Mouse (Mus musculus): ENCODE data around the gene Gpx3. TPM values are rescaled to one million over a fixed set of nuclear protein-coding genes. Genes with fewer than 3 reads are reported as not detected.
"Not testable (repeated sequence)": the region's sequence is repeated elsewhere in the genome, so short reads cannot be mapped to it uniquely, and the experiment has no call there.

The Gpx3 gene
- polyA plus RNA-seq, 1 experiment from 2014 or later: 144 TPM

DNA sequence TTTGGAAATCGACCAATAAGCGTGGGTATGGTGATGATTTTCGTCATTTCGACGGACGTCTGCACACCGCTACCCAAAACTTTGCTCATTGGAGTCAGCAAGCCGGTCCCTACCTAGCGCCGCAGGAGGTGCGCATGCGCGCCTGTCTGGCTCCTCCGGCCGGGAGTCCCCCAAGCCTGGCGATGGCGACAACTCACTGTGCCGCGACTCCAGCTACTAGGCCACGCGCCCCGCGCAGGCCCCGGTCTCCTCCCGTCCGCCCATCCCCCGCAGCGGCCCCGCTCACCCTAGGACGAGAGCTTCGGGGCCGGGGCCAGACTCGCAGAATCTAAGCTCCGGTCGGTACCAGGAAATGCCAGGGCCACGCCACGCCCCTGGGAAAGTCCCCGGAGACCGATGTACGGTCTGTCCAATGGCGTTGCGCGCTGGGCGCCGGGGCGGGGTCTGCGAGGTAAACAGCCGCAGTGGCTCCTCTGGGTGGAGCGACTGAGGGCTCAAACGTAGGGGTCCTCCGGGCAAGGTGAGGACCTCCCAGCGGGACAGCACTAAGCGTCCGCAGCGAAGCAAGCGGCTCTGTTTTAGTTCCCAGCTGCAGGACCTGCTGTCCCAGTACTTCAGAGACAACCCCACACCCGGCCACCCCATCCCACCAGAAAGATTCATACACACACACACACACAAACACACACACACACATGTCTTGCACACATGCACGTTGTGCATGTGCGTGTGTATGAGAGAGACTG is 53.7 kb downstream of the Gpx3 start:
- H3K4me2 ChIP-seq: peak overlapping the region; percentile 70
- peak overlapping the region; percentile 79 for H3K4me3 ChIP-seq (ENCODE audit: low read depth, low read length)
- ATAC-seq (ENCODE audit: insufficient read depth) (peak; percentile 99), DNase-seq (peak; percentile 98)
- TF ChIP-seq CTCF (IDR thresholded peaks at IDR 0.05; ENCODE audit: low read depth): no peak
- peak overlapping the region; percentile 72 for H3K9ac ChIP-seq
- H3K27ac ChIP-seq (ENCODE audit: low read depth): peak overlapping the region; percentile 86
- no peaks in the 10 kb centered on the region for H3K9me3 ChIP-seq (ENCODE audit: low read depth, low read length)
- no peaks in the 10 kb centered on the region for H3K4me1 ChIP-seq (ENCODE audit: insufficient read depth)
- under 1% methylated on average over 59 of the region's 59 CpGs for WGBS
- no peaks in the 10 kb centered on the region for H3K36me3 ChIP-seq (ENCODE audit: insufficient read depth)
- no peaks in the 10 kb centered on the region for H3K27me3 ChIP-seq (ENCODE audit: insufficient read depth, low read length)

DNA sequence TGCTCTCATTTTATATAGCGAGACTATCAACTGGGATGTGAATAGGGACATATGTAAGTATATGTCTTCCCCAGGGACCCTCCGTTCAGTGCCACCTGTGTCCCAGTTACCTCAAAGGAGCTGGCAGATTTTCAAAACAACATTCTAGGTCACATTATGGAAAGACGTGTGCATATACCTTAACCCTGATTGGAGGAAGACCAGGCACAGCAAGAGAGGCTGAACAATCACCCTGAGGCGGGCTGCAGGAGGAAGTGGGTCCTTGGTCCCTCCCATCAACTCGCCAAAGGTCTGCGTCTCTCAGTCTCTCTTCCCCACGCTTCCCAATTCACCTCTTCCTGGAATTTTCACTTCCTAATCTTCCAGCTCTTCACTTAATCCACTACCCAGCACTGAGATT is 54.7 kb downstream of the Gpx3 start:
- no peak overlapping the region for H3K9ac ChIP-seq
- H3K36me3 ChIP-seq (ENCODE audit: insufficient read depth): no peaks in the 10 kb centered on the region
- no peaks in the 10 kb centered on the region for H3K27me3 ChIP-seq (ENCODE audit: insufficient read depth, low read length)
- H3K9me3 ChIP-seq (ENCODE audit: low read depth, low read length): no peaks in the 10 kb centered on the region
- TF ChIP-seq CTCF (IDR thresholded peaks at IDR 0.05; ENCODE audit: low read depth): no peak
- no peak overlapping the region for H3K27ac ChIP-seq (ENCODE audit: low read depth)
- DNase-seq (no peak), ATAC-seq (ENCODE audit: insufficient read depth) (no peak)
- H3K4me1 ChIP-seq (ENCODE audit: insufficient read depth): no peaks in the 10 kb centered on the region
- H3K4me2 ChIP-seq: no peak overlapping the region
- H3K4me3 ChIP-seq (ENCODE audit: low read depth, low read length): no peak overlapping the region
- 56% methylated on average over 7 of the region's 7 CpGs for WGBS

DNA sequence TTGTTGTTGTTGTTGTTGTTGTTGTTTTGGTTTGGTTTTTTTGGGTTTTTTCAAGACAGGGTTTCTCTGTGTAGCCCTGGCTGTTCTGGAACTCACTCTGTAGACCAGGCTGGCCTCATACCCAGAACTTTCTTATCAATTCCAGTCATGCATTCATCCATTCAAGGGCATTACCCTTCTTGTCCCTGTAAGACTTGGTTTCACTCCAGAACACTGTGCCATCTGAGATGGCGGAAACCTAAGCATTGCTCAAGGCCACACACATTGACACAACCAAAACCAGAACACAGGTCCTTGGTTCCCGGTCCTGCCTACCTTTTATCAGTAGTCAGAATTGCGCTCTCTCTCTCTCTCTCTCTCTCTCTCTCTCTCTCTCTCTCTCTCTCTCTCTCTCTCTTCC is 55.5 kb downstream of the Gpx3 start:
- H3K4me1 ChIP-seq (ENCODE audit: insufficient read depth); DNase-seq; H3K4me2 ChIP-seq; H3K9me3 ChIP-seq (ENCODE audit: low read depth, low read length); H3K27me3 ChIP-seq (ENCODE audit: insufficient read depth, low read length); ATAC-seq (ENCODE audit: insufficient read depth); H3K36me3 ChIP-seq (ENCODE audit: insufficient read depth); H3K4me3 ChIP-seq (ENCODE audit: low read depth, low read length); H3K27ac ChIP-seq (ENCODE audit: low read depth); H3K9ac ChIP-seq: not testable (repeated sequence)
- 74% methylated on average over 3 of the region's 3 CpGs for WGBS

DNA sequence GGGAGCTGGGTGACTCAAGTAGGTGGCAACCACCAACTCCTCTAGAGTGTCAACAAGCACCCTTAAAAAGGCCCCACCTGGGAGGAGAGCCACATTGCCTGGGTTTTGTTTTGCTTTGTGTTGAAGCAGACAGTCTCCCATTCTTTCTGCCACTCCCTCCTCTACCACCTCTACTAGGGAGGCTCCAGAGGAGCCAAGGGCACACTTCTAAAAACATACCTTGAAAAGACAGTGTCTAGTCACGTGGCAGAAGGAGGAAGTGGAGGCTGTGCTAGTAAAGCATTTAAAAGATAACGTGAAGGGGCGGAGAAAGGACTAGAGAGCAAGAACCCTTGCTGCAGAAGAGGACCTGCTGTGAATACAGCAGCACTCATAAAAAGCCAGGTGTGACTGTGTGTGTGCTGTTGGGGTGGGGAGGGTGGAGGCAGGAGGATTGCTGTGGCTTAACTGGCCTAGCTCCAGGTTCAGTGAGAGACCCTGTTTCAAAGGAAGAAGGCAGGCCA is 56.4 kb downstream of the Gpx3 start:
- Histone ChIP-seq H3K36me3 (ENCODE audit: insufficient read depth) (no peaks in the 10 kb centered on the region), H3K4me2 (no peak overlapping the region), H3K27me3 (ENCODE audit: insufficient read depth, low read length) (no peaks in the 10 kb centered on the region), H3K9ac (no peak overlapping the region), H3K27ac (ENCODE audit: low read depth) (no peak overlapping the region), H3K4me3 (ENCODE audit: low read depth, low read length) (no peak overlapping the region), H3K4me1 (ENCODE audit: insufficient read depth) (no peaks in the 10 kb centered on the region; the same call in 1 of the 2 replicates), H3K9me3 (ENCODE audit: low read depth, low read length) (no peaks in the 10 kb centered on the region)
- no peak for DNase-seq
- TF ChIP-seq CTCF (IDR thresholded peaks at IDR 0.05; ENCODE audit: low read depth): no peak
- WGBS: 37% methylated on average over 3 of the region's 3 CpGs
- ATAC-seq (ENCODE audit: insufficient read depth): no peak

Other genes starting within 250 kb of the Gpx3 start
- gene Cdc42se2, start 114.8 kb upstream of the Gpx3 start, polyA plus RNA-seq (2014; fragmentation: Nextera tagmentation; extraction: Ambion mirVana): 88.0 and 90.0 TPM in 2 replicates
- 7.9 and 8.0 TPM in 2 replicates for gene Lyrm7, start 41.5 kb upstream of the Gpx3 start, polyA plus RNA-seq (2014; fragmentation: Nextera tagmentation; extraction: Ambion mirVana)
- gene Hint1, start 36.1 kb upstream of the Gpx3 start, polyA plus RNA-seq (2014; fragmentation: Nextera tagmentation; extraction: Ambion mirVana): 690 and 743 TPM in 2 replicates
- gene Tnip1, start 60.5 kb downstream of the Gpx3 start, polyA plus RNA-seq (2014; fragmentation: Nextera tagmentation; extraction: Ambion mirVana): 13.2 and 14.3 TPM in 2 replicates
- gene Anxa6, start 131.0 kb downstream of the Gpx3 start, polyA plus RNA-seq (2014; fragmentation: Nextera tagmentation; extraction: Ambion mirVana): 406 and 411 TPM in 2 replicates
- gene Ccdc69, start 175.7 kb downstream of the Gpx3 start, polyA plus RNA-seq (2014; fragmentation: Nextera tagmentation; extraction: Ambion mirVana): 1.9 and 2.4 TPM in 2 replicates
- gene Gm2a, start 195.7 kb downstream of the Gpx3 start, polyA plus RNA-seq (2014; fragmentation: Nextera tagmentation; extraction: Ambion mirVana): 15.4 and 18.4 TPM in 2 replicates
- gene Slc36a3, start 249.3 kb downstream of the Gpx3 start, polyA plus RNA-seq (2014; fragmentation: Nextera tagmentation; extraction: Ambion mirVana): not detected in 2 replicates

All from lung, embryonic 14.5 days (tissue).